Mouse (Mus musculus) liver, postnatal 0 days (tissue): ENCODE data around the gene Fzd10.

Experiments
- CTCF ChIP-seq: sonication (generic); IDR thresholded peaks from 2 replicates; pipeline ENCODE4 v1.5.1; 2016; ENCODE audit warnings: antibody characterized with exemption, low read depth
- EP300 ChIP-seq: IDR thresholded peaks from 2 replicates; pipeline ENCODE4 v1.6.1; 2016; ENCODE audit warnings: antibody characterized with exemption, low read depth, mild to moderate bottlenecking

- no peak for TF ChIP-seq CTCF
- no peak for TF ChIP-seq EP300
Measured at GRCm38 (mm10) chr5:128603693-128604092, 3.0 kb downstream of the Fzd10 start.
